Mouse (Mus musculus): ENCODE data around the gene Brca1. TPM values are rescaled to one million over a fixed set of nuclear protein-coding genes. Genes with fewer than 3 reads are reported as not detected.
"Not testable (repeated sequence)": the region's sequence is repeated elsewhere in the genome, so short reads cannot be mapped to it uniquely, and the experiment has no call there.

Brca1 gene
- polyA plus RNA-seq, 1 experiment from 2014 or later: 13.3 TPM

GRCm38 (mm10) chr11:101449596-101449995 lies 102.2 kb downstream of the Brca1 start:
- ATAC-seq (ENCODE audit: insufficient number of reproducible peaks, low FRiP score); H3K9ac ChIP-seq; H3K4me3 ChIP-seq; H3K4me2 ChIP-seq; H3K27ac ChIP-seq (ENCODE audit: poor library complexity, severe bottlenecking); H3K9me3 ChIP-seq (replicated peaks); H3K27me3 ChIP-seq (replicated peaks): not testable (repeated sequence)
- WGBS: 82% methylated on average over 4 of the region's 4 CpGs
- Histone ChIP-seq H3K36me3 (peaks cover 15% of the 10 kb centered on the region), H3K4me1 (replicated peaks) (peaks cover 30% of the 10 kb centered on the region)

GRCm38 (mm10) chr11:101448899-101449298 lies 102.9 kb downstream of the Brca1 start:
- peak overlapping the region; percentile 57; the same call in 1 of the 2 replicates for H3K9ac ChIP-seq
- H3K4me1 ChIP-seq (replicated peaks): peaks cover 34% of the 10 kb centered on the region
- peak overlapping the region; percentile 54 for H3K4me3 ChIP-seq
- H3K27me3 ChIP-seq (replicated peaks): no peaks in the 10 kb centered on the region
- no peak for ATAC-seq (ENCODE audit: insufficient number of reproducible peaks, low FRiP score)
- peak overlapping the region; percentile 63 for H3K4me2 ChIP-seq
- H3K36me3 ChIP-seq: peaks cover 22% of the 10 kb centered on the region
- no peaks in the 10 kb centered on the region for H3K9me3 ChIP-seq (replicated peaks)
- H3K27ac ChIP-seq (ENCODE audit: poor library complexity, severe bottlenecking): no peak overlapping the region
- WGBS: 72% methylated on average over 4 of the region's 4 CpGs

GRCm38 (mm10) chr11:101448274-101448746 lies 103.4 kb downstream of the Brca1 start, which contains the start of gene Ifi35:
Ifi35 (plus strand) TSS chr11:101448407.
- WGBS: 15% methylated on average over 10 of the region's 10 CpGs
- H3K9me3 ChIP-seq (replicated peaks): no peaks in the 10 kb centered on the region

GRCm38 (mm10) chr11:101447786-101448185 lies 104.0 kb downstream of the Brca1 start:
- WGBS: 81% methylated on average over 5 of the region's 5 CpGs
- H3K27me3 ChIP-seq (replicated peaks): no peaks in the 10 kb centered on the region
- no peaks in the 10 kb centered on the region for H3K9me3 ChIP-seq (replicated peaks)
- H3K27ac ChIP-seq (ENCODE audit: poor library complexity, severe bottlenecking): peak overlapping the region; percentile 61
- ATAC-seq (ENCODE audit: insufficient number of reproducible peaks, low FRiP score): no peak
- peaks cover 45% of the 10 kb centered on the region for H3K4me1 ChIP-seq (replicated peaks)
- H3K4me3 ChIP-seq: no peak overlapping the region
- peaks cover 31% of the 10 kb centered on the region for H3K36me3 ChIP-seq
- peak overlapping the region; percentile 63 for H3K4me2 ChIP-seq
- H3K9ac ChIP-seq: peak overlapping the region; percentile 57; the same call in 1 of the 2 replicates

More at GRCm38 (mm10) chr11:101448274-101448746, 103.4 kb downstream of the Brca1 start, which contains the start of gene Ifi35:
- Histone ChIP-seq H3K4me1 (replicated peaks) (peaks cover 40% of the 10 kb centered on the region), H3K27me3 (replicated peaks) (no peaks in the 10 kb centered on the region), H3K4me3 (peak within 1 kb of the TSS; percentile 54), H3K4me2 (peak within 1 kb of the TSS; percentile 63), H3K9ac (peak within 1 kb of the TSS; percentile 57), H3K36me3 (peaks cover 28% of the 10 kb centered on the region), H3K27ac (ENCODE audit: poor library complexity, severe bottlenecking) (peak within 1 kb of the TSS; percentile 61)
- peak; percentile 79 for ATAC-seq (ENCODE audit: insufficient number of reproducible peaks, low FRiP score)

GRCm38 (mm10) chr11:101446860-101447259 lies 104.9 kb downstream of the Brca1 start:
- not testable (repeated sequence) for H3K4me2 ChIP-seq; H3K27me3 ChIP-seq (replicated peaks); ATAC-seq (ENCODE audit: insufficient number of reproducible peaks, low FRiP score); H3K4me3 ChIP-seq; H3K9me3 ChIP-seq (replicated peaks); H3K9ac ChIP-seq; H3K27ac ChIP-seq (ENCODE audit: poor library complexity, severe bottlenecking)
- 87% methylated on average over 8 of the region's 8 CpGs for WGBS
- H3K4me1 ChIP-seq (replicated peaks): peaks cover 41% of the 10 kb centered on the region
- H3K36me3 ChIP-seq: peaks cover 31% of the 10 kb centered on the region

- peaks cover 31% of the 10 kb centered on the region for H3K36me3 ChIP-seq
- H3K27me3 ChIP-seq (replicated peaks): no peaks in the 10 kb centered on the region
- H3K27ac ChIP-seq (ENCODE audit: poor library complexity, severe bottlenecking): no peak overlapping the region
- no peak overlapping the region for H3K4me2 ChIP-seq
- WGBS: 78% methylated on average over 1 of the region's 1 CpGs
- peaks cover 37% of the 10 kb centered on the region for H3K4me1 ChIP-seq (replicated peaks)
- H3K9ac ChIP-seq: no peak overlapping the region
- no peak overlapping the region for H3K4me3 ChIP-seq
- no peak for ATAC-seq (ENCODE audit: insufficient number of reproducible peaks, low FRiP score)
- no peaks in the 10 kb centered on the region for H3K9me3 ChIP-seq (replicated peaks)
These were observed 105.4 kb downstream of the Brca1 start for GRCm38 (mm10) chr11:101446319-101446718.

- Histone ChIP-seq H3K9me3 (replicated peaks) (no peaks in the 10 kb centered on the region), H3K4me2 (peak overlapping the region; percentile 98), H3K4me1 (replicated peaks) (peaks cover 22% of the 10 kb centered on the region), H3K9ac (peak overlapping the region; percentile 97), H3K36me3 (peaks cover 31% of the 10 kb centered on the region), H3K4me3 (peak overlapping the region; percentile 90), H3K27ac (ENCODE audit: poor library complexity, severe bottlenecking) (peak overlapping the region; percentile 94), H3K27me3 (replicated peaks) (no peaks in the 10 kb centered on the region)
- WGBS: under 1% methylated on average over 14 of the region's 14 CpGs
- ATAC-seq (ENCODE audit: insufficient number of reproducible peaks, low FRiP score): no peak
These were observed 109.0 kb downstream of the Brca1 start for GRCm38 (mm10) chr11:101442760-101443159.

GRCm38 (mm10) chr11:101442127-101442693 lies 109.5 kb downstream of the Brca1 start, which contains the start of gene Rpl27:
Rpl27 (plus strand) TSS chr11:101442298.
- Histone ChIP-seq H3K36me3 (peaks cover 31% of the 10 kb centered on the region), H3K9ac (peak within 1 kb of the TSS; percentile 97), H3K4me3 (peak within 1 kb of the TSS; percentile 90), H3K9me3 (replicated peaks) (no peaks in the 10 kb centered on the region), H3K27ac (ENCODE audit: poor library complexity, severe bottlenecking) (peak within 1 kb of the TSS; percentile 94), H3K4me2 (peak within 1 kb of the TSS; percentile 98), H3K27me3 (replicated peaks) (no peaks in the 10 kb centered on the region), H3K4me1 (replicated peaks) (peaks cover 22% of the 10 kb centered on the region)
- under 1% methylated on average over 42 of the region's 42 CpGs for WGBS
- ATAC-seq (ENCODE audit: insufficient number of reproducible peaks, low FRiP score): peak; percentile 98

GRCm38 (mm10) chr11:101441450-101442126 lies 110.2 kb downstream of the Brca1 start:
- H3K36me3 ChIP-seq: peaks cover 31% of the 10 kb centered on the region
- not testable (repeated sequence) for H3K9me3 ChIP-seq (replicated peaks); H3K27me3 ChIP-seq (replicated peaks); H3K27ac ChIP-seq (ENCODE audit: poor library complexity, severe bottlenecking); ATAC-seq (ENCODE audit: insufficient number of reproducible peaks, low FRiP score)
- H3K4me1 ChIP-seq (replicated peaks): peaks cover 22% of the 10 kb centered on the region
- WGBS: 38% methylated on average over 15 of the region's 15 CpGs
- H3K4me3 ChIP-seq: peak overlapping the region; percentile 90
- H3K4me2 ChIP-seq: peak overlapping the region; percentile 64
- H3K9ac ChIP-seq: 0 out of 2 replicates have a peak overlapping the region, but pooled peaks have one; percentile 62
